In the genomic region with DNA sequence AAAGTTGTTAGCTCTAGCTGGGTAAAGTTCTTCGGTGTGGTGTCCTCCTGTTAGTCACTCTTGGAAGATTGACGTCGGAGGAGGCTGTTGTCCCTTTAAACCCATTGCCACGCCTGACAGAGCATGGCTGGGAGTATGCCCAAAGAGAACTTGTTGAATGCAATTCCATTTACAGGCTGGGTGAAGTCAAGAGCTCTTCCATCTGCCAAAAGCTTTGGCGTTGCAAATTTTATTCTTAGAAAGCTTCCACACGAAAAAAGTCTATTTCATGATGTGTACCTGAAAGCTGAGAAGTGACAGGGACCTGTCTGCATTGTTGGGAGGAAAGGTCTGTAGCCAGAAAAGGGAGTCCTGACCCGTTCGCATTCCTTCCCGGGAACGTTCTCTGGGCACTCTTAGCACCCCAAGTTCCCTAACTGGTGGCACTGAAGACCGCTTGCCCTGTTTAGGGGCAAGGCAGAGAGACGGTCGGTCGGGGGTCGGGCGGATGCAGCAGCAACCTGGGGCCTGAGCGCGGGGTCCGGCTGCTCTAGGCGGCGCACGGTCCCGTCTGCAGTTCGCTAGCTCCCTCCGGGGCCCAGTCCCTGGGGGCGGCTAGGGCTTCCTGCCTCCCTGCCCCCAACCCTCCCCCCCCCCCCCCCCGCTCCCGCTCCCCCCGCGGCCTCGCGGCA, we compare ENCODE assay signal across 8 mouse cellular contexts. TPM values are rescaled to one million over a fixed set of nuclear protein-coding genes. Genes with fewer than 3 reads are reported as not detected.
DNase-seq lines count a peak whose midpoint lies in the region; ATAC-seq and TF ChIP-seq lines count a peak whose summit lies in the region.

No protein-coding gene starts in this region.

- no peaks in the 10 kb centered on the region for H3K9me3 ChIP-seq in ES-Bruce4 (replicated peaks; ENCODE audit: control insufficient read depth, insufficient read depth, low read length, poor library complexity, severe bottlenecking)
- H3K9me3 ChIP-seq in heart, embryonic 14.5 days (ENCODE audit: control insufficient read depth, low read length) = no peaks in the 10 kb centered on the region
- H3K9me3 ChIP-seq in liver, embryonic 15.5 days (replicated peaks) = no peaks in the 10 kb centered on the region
- H3K9me3 ChIP-seq in neural tube, embryonic 13.5 days = no peaks in the 10 kb centered on the region

- H3K27me3 ChIP-seq in ES-Bruce4 (ENCODE audit: control insufficient read depth, insufficient read depth, low read length, poor library complexity, severe bottlenecking) = no peaks in the 10 kb centered on the region
- H3K27me3 ChIP-seq in heart, embryonic 14.5 days (ENCODE audit: control insufficient read depth, insufficient read depth, low read length) = no peaks in the 10 kb centered on the region
- no peaks in the 10 kb centered on the region for H3K27me3 ChIP-seq in liver, embryonic 15.5 days
- no peaks in the 10 kb centered on the region for H3K27me3 ChIP-seq in neural tube, embryonic 13.5 days

- peak; percentile 82 for DNase-seq in kidney, postnatal 10 days
- DNase-seq in testis, postnatal 14 days (ENCODE audit: low spot score) = peak; percentile 36

- 0% methylated on average over 28 of the region's 32 CpGs for WGBS in bone marrow, adult 2 months
- under 1% methylated on average over 26 of the region's 32 CpGs for WGBS in heart, embryonic 14.5 days
- WGBS in liver, embryonic 15.5 days (ENCODE audit: insufficient replicate concordance) = under 1% methylated on average over 23 of the region's 32 CpGs
- under 1% methylated on average over 31 of the region's 32 CpGs for WGBS in neural tube, embryonic 13.5 days

- H3K4me1 ChIP-seq in ES-Bruce4 (ENCODE audit: control insufficient read depth, insufficient read depth, low read length) = no peaks in the 10 kb centered on the region
- no peaks in the 10 kb centered on the region; the same call in 1 of the 2 replicates for H3K4me1 ChIP-seq in bone marrow, adult 2 months (ENCODE audit: control insufficient read depth, insufficient read depth, low read length)
- no peaks in the 10 kb centered on the region for H3K4me1 ChIP-seq in embryonic fibroblast, embryonic 13.5 days (ENCODE audit: control insufficient read depth, insufficient read depth, low read length)
- peaks cover 0 to 16% of the 10 kb centered on the region in 2 experiments; a peak in 3 of 4 replicates for H3K4me1 ChIP-seq in heart, embryonic 14.5 days (ENCODE audit: control insufficient read depth in 2 of 2, insufficient read depth in 2 of 2, low read length in 2 of 2)
- H3K4me1 ChIP-seq in liver, embryonic 15.5 days (replicated peaks) = peaks cover 39% of the 10 kb centered on the region
- H3K4me1 ChIP-seq in neural tube, embryonic 13.5 days (replicated peaks) = peaks cover 32% of the 10 kb centered on the region

- H3K4me3 ChIP-seq in ES-Bruce4 (ENCODE audit: low read depth, low read length) = peak overlapping the region; percentile 90
- peak overlapping the region; percentile 59 for H3K4me3 ChIP-seq in bone marrow, adult 2 months (replicated peaks; ENCODE audit: control insufficient read depth, low read depth, low read length)
- peak overlapping the region; percentile 61 for H3K4me3 ChIP-seq in embryonic fibroblast, embryonic 13.5 days (ENCODE audit: insufficient read depth, low read length)
- H3K4me3 ChIP-seq in heart, embryonic 14.5 days (ENCODE audit: control insufficient read depth in 1 of 2, insufficient read depth in 1 of 2, low read depth in 1 of 2, low read length in 2 of 2) = peak overlapping the region; percentile 73 to 95
- peak overlapping the region; percentile 94 for H3K4me3 ChIP-seq in liver, embryonic 15.5 days (replicated peaks)
- H3K4me3 ChIP-seq in neural tube, embryonic 13.5 days = peak overlapping the region; percentile 96

- H3K27ac ChIP-seq in ES-Bruce4 (ENCODE audit: insufficient read depth, low read length) = no peak overlapping the region
- H3K27ac ChIP-seq in bone marrow, adult 2 months (ENCODE audit: control insufficient read depth, insufficient read depth, low read depth, low read length, poor library complexity) = peak overlapping the region; percentile 69
- peak overlapping the region; percentile 85 for H3K27ac ChIP-seq in embryonic fibroblast, embryonic 13.5 days (ENCODE audit: insufficient read depth, low read length)
- peak overlapping the region; percentile 96 to 99 for H3K27ac ChIP-seq in heart, embryonic 14.5 days (replicated peaks in 1 of 2; ENCODE audit: control insufficient read depth in 1 of 2, insufficient read depth in 1 of 2, low read depth in 2 of 2, low read length in 2 of 2)
- peak overlapping the region; percentile 96 for H3K27ac ChIP-seq in liver, embryonic 15.5 days (replicated peaks)
- H3K27ac ChIP-seq in neural tube, embryonic 13.5 days (replicated peaks) = peak overlapping the region; percentile 99

- H3K36me3 ChIP-seq in ES-Bruce4 (ENCODE audit: control insufficient read depth, insufficient read depth, low read length, poor library complexity, severe bottlenecking) = no peaks in the 10 kb centered on the region
- no peaks in the 10 kb centered on the region for H3K36me3 ChIP-seq in heart, embryonic 14.5 days (ENCODE audit: control insufficient read depth, insufficient read depth, low read length)
- no peaks in the 10 kb centered on the region for H3K36me3 ChIP-seq in liver, embryonic 15.5 days (replicated peaks)
- H3K36me3 ChIP-seq in neural tube, embryonic 13.5 days = no peaks in the 10 kb centered on the region

- H3K9ac ChIP-seq in ES-Bruce4 (ENCODE audit: low read depth, poor library complexity, severe bottlenecking) = peak overlapping the region; percentile 53
- peak overlapping the region; percentile 81 for H3K9ac ChIP-seq in heart, embryonic 14.5 days (ENCODE audit: low read length)
- peak overlapping the region; percentile 98 for H3K9ac ChIP-seq in liver, embryonic 15.5 days
- peak overlapping the region; percentile 100 for H3K9ac ChIP-seq in neural tube, embryonic 13.5 days

- TF ChIP-seq EP300 in ES-Bruce4 (IDR thresholded peaks at IDR 0.05; ENCODE audit: insufficient read depth, low read depth, low read length) = no peak

- H3K4me2 ChIP-seq in heart, embryonic 14.5 days (ENCODE audit: low read length) = peak overlapping the region; percentile 83
- H3K4me2 ChIP-seq in liver, embryonic 15.5 days = peak overlapping the region; percentile 97
- H3K4me2 ChIP-seq in neural tube, embryonic 13.5 days = peak overlapping the region; percentile 85

- ATAC-seq in heart, embryonic 14.5 days (ENCODE audit: insufficient number of reproducible peaks, insufficient read depth, low FRiP score, low read depth) = peak; percentile 75
- ATAC-seq in liver, embryonic 15.5 days (ENCODE audit: insufficient read depth) = peak; percentile 29
- ATAC-seq in neural tube, embryonic 13.5 days (ENCODE audit: low read depth) = peak; percentile 84

- TF ChIP-seq POLR2A in ES-Bruce4 (IDR thresholded peaks at IDR 0.05; ENCODE audit: insufficient read depth, low read length) = no peak
- TF ChIP-seq POLR2A in bone marrow, adult 2 months (IDR thresholded peaks at IDR 0.05; ENCODE audit: borderline replicate concordance, control insufficient read depth, low read depth, low read length) = 0 out of 2 replicates have a peak, but pooled peaks have one; percentile 12
- peak; percentile 47 for TF ChIP-seq POLR2A in embryonic fibroblast, embryonic 13.5 days (IDR thresholded peaks at IDR 0.05; ENCODE audit: low read depth, low read length)

- no peak for TF ChIP-seq CTCF in ES-Bruce4 (IDR thresholded peaks at IDR 0.05; ENCODE audit: low read depth, low read length)
- TF ChIP-seq CTCF in bone marrow, adult 2 months (IDR thresholded peaks at IDR 0.05; ENCODE audit: control insufficient read depth, insufficient read depth, low read length) = no peak
- no peak for TF ChIP-seq CTCF in embryonic fibroblast, embryonic 13.5 days (IDR thresholded peaks at IDR 0.05; ENCODE audit: borderline replicate concordance, insufficient read depth, low read length)

RNA-seq across cellular contexts. Expression of gene Top2b, which starts 0.7 kb away (rescaled TPM):
- 112 and 122 TPM in 2 replicates for polyA plus RNA-seq in ES-Bruce4 (2011; ENCODE audit: insufficient read depth, insufficient read length, low read depth, missing spikeins)
- 31.7 and 39.2 TPM in 2 replicates for polyA plus RNA-seq in bone marrow, adult 2 months (2011; ENCODE audit: insufficient read depth, insufficient read length, low replicate concordance, missing spikeins)
- 260 and 313 TPM in 2 replicates for polyA plus RNA-seq in embryonic fibroblast, embryonic 13.5 days (2011; ENCODE audit: insufficient read length, low read depth, missing spikeins)
- 46.5 and 56.0 TPM in 2 replicates for polyA plus RNA-seq in heart, embryonic 14.5 days (2014; fragmentation: Nextera tagmentation; extraction: Ambion mirVana)
- 13.2 and 14.1 TPM in 2 replicates for polyA plus RNA-seq in liver, embryonic 15.5 days (2015; fragmentation: Nextera tagmentation; extraction: Ambion mirVana)
- polyA plus RNA-seq in neural tube, embryonic 13.5 days (2015; fragmentation: Nextera tagmentation; extraction: Ambion mirVana) = 84.7 and 90.6 TPM in 2 replicates

Comparison
In these comparisons a context has a peak if more than half of its experiments do, and no peak if none do; other contexts are left out.
1. ATAC-seq: peak in every context shown above with its lines; median percentile 84 in neural tube, embryonic 13.5 days; 75 in heart, embryonic 14.5 days; 29 in liver, embryonic 15.5 days.